Mouse (Mus musculus): ENCODE measurements around the gene Fam53b. TPM values are rescaled to one million over a fixed set of nuclear protein-coding genes. Genes with fewer than 3 reads are reported as not detected.

Gene Fam53b
- total RNA-seq, 2 experiments from 2014 or later = 29.6 to 38.3 TPM

GRCm38 (mm10) chr7:132734222-132734621 is 79.5 kb downstream of the Fam53b start:
- DNase-seq = no peak

- peak; percentile 48 for DNase-seq
These were observed 80.2 kb downstream of the Fam53b start for GRCm38 (mm10) chr7:132733521-132733920.

- DNase-seq = no peak
These were observed 81.4 kb downstream of the Fam53b start for GRCm38 (mm10) chr7:132732136-132732789.

- DNase-seq = no peak
These were observed 82.1 kb downstream of the Fam53b start for GRCm38 (mm10) chr7:132731558-132731957.

- no peak for DNase-seq
These were observed 83.2 kb downstream of the Fam53b start for GRCm38 (mm10) chr7:132730510-132730909.

- no peak for DNase-seq
These were observed 84.4 kb downstream of the Fam53b start for GRCm38 (mm10) chr7:132729093-132729831.

GRCm38 (mm10) chr7:132726106-132726861 is 87.4 kb downstream of the Fam53b start:
- DNase-seq = no peak

- DNase-seq = no peak
These were observed 89.1 kb downstream of the Fam53b start for GRCm38 (mm10) chr7:132724501-132725062.

- peak; percentile 80 for DNase-seq
These were observed 89.8 kb downstream of the Fam53b start for GRCm38 (mm10) chr7:132723906-132724305.

- DNase-seq = peak; percentile 61
These were observed 91.0 kb downstream of the Fam53b start for GRCm38 (mm10) chr7:132722401-132723370.

GRCm38 (mm10) chr7:132720562-132720961 is 93.1 kb downstream of the Fam53b start:
- no peak for DNase-seq

- DNase-seq = no peak
These were observed 94.1 kb downstream of the Fam53b start for GRCm38 (mm10) chr7:132719570-132719969.

GRCm38 (mm10) chr7:132715259-132715658 is 98.4 kb downstream of the Fam53b start:
- DNase-seq = no peak

GRCm38 (mm10) chr7:132714236-132714923 is 99.3 kb downstream of the Fam53b start:
- peak; percentile 77 for DNase-seq

GRCm38 (mm10) chr7:132713483-132714126 is 100.1 kb downstream of the Fam53b start:
- DNase-seq = peak; percentile 63

GRCm38 (mm10) chr7:132712956-132713355 is 100.7 kb downstream of the Fam53b start:
- DNase-seq = no peak

GRCm38 (mm10) chr7:132712044-132712708 is 101.5 kb downstream of the Fam53b start:
- no peak for DNase-seq

- no peak for DNase-seq
These were observed 102.1 kb downstream of the Fam53b start for GRCm38 (mm10) chr7:132711579-132711978.

- DNase-seq = no peak
These were observed 108.6 kb downstream of the Fam53b start for GRCm38 (mm10) chr7:132705130-132705529.
